ENCODE assay signal across 9 mouse cellular contexts in genomic region chr5:125111137-125111536, GRCm38 (mm10).
DNase-seq lines count a peak whose midpoint lies in the region; ATAC-seq and TF ChIP-seq lines count a peak whose summit lies in the region.
"Had no signal": no experiment of that assay in that cellular context is flagged by ENCODE, and none has a peak within 500 bp of the region (broad histone marks: within the 10 kb centered on the region; RNA-seq: fewer than 3 reads in every experiment).

No protein-coding gene starts in this region.

- H3K27ac ChIP-seq in forebrain, embryonic 12.5 days = peak overlapping the region; percentile 80
- H3K27ac ChIP-seq in lung, embryonic 14.5 days (ENCODE audit: low read depth) = 0 out of 2 replicates have a peak overlapping the region, but pooled peaks have one; percentile 30

- peaks cover 68% of the 10 kb centered on the region for H3K36me3 ChIP-seq in C2C12 (ENCODE audit: control insufficient read depth, insufficient read depth)
- peaks cover 73% of the 10 kb centered on the region for H3K36me3 ChIP-seq in forebrain, embryonic 12.5 days (replicated peaks)
- peaks cover 84% of the 10 kb centered on the region for H3K36me3 ChIP-seq in lung, embryonic 14.5 days (ENCODE audit: insufficient read depth)

- H3K9me3 ChIP-seq in forebrain, embryonic 12.5 days = no peaks in the 10 kb centered on the region
- H3K9me3 ChIP-seq in lung, embryonic 14.5 days (ENCODE audit: low read depth, low read length) = no peaks in the 10 kb centered on the region

- intact Hi-C loops in heart, postnatal 25 days (cut with DNase I) = no loop called here

- TF ChIP-seq CTCF in C2C12 (IDR thresholded peaks at IDR 0.05; ENCODE audit: control insufficient read depth, insufficient read depth, insufficient read length) = no peak
- no peak for TF ChIP-seq CTCF in lung, embryonic 14.5 days (IDR thresholded peaks at IDR 0.05; ENCODE audit: low read depth)

- H3K79me3 ChIP-seq in C2C12 (ENCODE audit: low read depth) = peaks cover 12% of the 10 kb centered on the region

- H3K9ac ChIP-seq in forebrain, embryonic 12.5 days = no peak overlapping the region
- no peak overlapping the region for H3K9ac ChIP-seq in lung, embryonic 14.5 days

- H3K4me1 ChIP-seq in forebrain, embryonic 12.5 days = peaks cover 34% of the 10 kb centered on the region
- H3K4me1 ChIP-seq in lung, embryonic 14.5 days (ENCODE audit: insufficient read depth) = peaks cover 25% of the 10 kb centered on the region

- 59% methylated on average over 6 of the region's 6 CpGs for WGBS in forebrain, embryonic 12.5 days
- 40% methylated on average over 6 of the region's 6 CpGs for WGBS in lung, embryonic 14.5 days

- H3K79me2 ChIP-seq in C2C12 (ENCODE audit: control insufficient read depth, insufficient read depth) = peaks cover 55% of the 10 kb centered on the region

- no peak overlapping the region for H3ac ChIP-seq in C2C12 (ENCODE audit: control insufficient read depth, insufficient read length, low read depth)

- H3K27me3 ChIP-seq in C2C12 (ENCODE audit: control insufficient read depth, insufficient read depth, insufficient read length) = no peaks in the 10 kb centered on the region
- no peaks in the 10 kb centered on the region for H3K27me3 ChIP-seq in forebrain, embryonic 12.5 days
- no peaks in the 10 kb centered on the region for H3K27me3 ChIP-seq in lung, embryonic 14.5 days (ENCODE audit: insufficient read depth, low read length)

- H3K4me2 ChIP-seq in forebrain, embryonic 12.5 days = no peak overlapping the region
- H3K4me2 ChIP-seq in lung, embryonic 14.5 days = no peak overlapping the region

- ATAC-seq in forebrain, embryonic 12.5 days (ENCODE audit: low FRiP score) = peak; percentile 37; the same call in 1 of the 2 replicates
- peak; percentile 47 for ATAC-seq in lung, embryonic 14.5 days (ENCODE audit: insufficient read depth)

- DNase-seq in cerebellum, postnatal 10 days = peak; percentile 61 to 77
- DNase-seq in cerebellum, postnatal 25 days = no peak
- DNase-seq in heart, postnatal 25 days (ENCODE audit: low spot score) = peak; percentile 58
- DNase-seq in lung, embryonic 14.5 days = peak; percentile 59
- peak; percentile 37 for DNase-seq in ovary, postnatal 14 days (ENCODE audit: low spot score)
- DNase-seq in T-cell, adult 2 months (ENCODE audit: low spot score) = no peak

- H3K4me3 ChIP-seq in C2C12 (ENCODE audit: insufficient read depth, poor library complexity, severe bottlenecking) = no peak overlapping the region
- H3K4me3 ChIP-seq in forebrain, embryonic 12.5 days (replicated peaks) = no peak overlapping the region
- no peak overlapping the region for H3K4me3 ChIP-seq in lung, embryonic 14.5 days (ENCODE audit: low read depth, low read length)
- H3K4me3 ChIP-seq: erythroblast, embryonic 14.5 days had no signal

TF ChIP-seq in C2C12, 6 proteins besides CTCF, POLR2A, EP300 and RAD21:
- no peak for TF ChIP-seq MYOG (IDR thresholded peaks at IDR 0.05; ENCODE audit: control insufficient read depth, extremely low read depth, insufficient read length)
- TF ChIP-seq CEBPB (IDR thresholded peaks at IDR 0.05; ENCODE audit: low read depth) = no peak
- TF ChIP-seq MYOD1 (IDR thresholded peaks at IDR 0.05; ENCODE audit: control insufficient read depth, insufficient read length, low read depth) = peak; percentile 87

Comparison
In these comparisons a context has a peak if more than half of its experiments do, and no peak if none do; other contexts are left out.
1. DNase-seq: peak in cerebellum, postnatal 10 days (2 of 2), heart, postnatal 25 days (single experiment), lung, embryonic 14.5 days (single experiment) and ovary, postnatal 14 days (single experiment); none in cerebellum, postnatal 25 days (0 of 2) and T-cell, adult 2 months (single experiment).